Comparison of ENCODE assay signal across 26 mouse cellular contexts in genomic region chr6:97392912-97393311, GRCm38 (mm10).
DNase-seq lines count a peak whose midpoint lies in the region; ATAC-seq and TF ChIP-seq lines count a peak whose summit lies in the region.
"Had no signal": no experiment of that assay in that cellular context is flagged by ENCODE, and none has a peak within 500 bp of the region (broad histone marks: within the 10 kb centered on the region; RNA-seq: fewer than 3 reads in every experiment).

No protein-coding gene starts in this region.

- peaks cover 31% of the 10 kb centered on the region for H3K4me1 ChIP-seq in megakaryocyte, embryonic 14.5 days

- H3K27ac ChIP-seq in layer of hippocampus, adult 2 months, result peak overlapping the region; percentile 37; the same call in 1 of the 2 replicates
- H3K27ac ChIP-seq: embryonic facial prominence, embryonic 13.5 days; embryonic facial prominence, embryonic 15.5 days; forebrain, embryonic 10.5 days; forebrain, embryonic 12.5 days had no signal

- no peak for TF ChIP-seq CTCF in layer of hippocampus, adult 2 months (conservative IDR thresholded peaks at IDR 0.05)

- no peak overlapping the region for H3K4me3 ChIP-seq in layer of hippocampus, adult 2 months
- peak overlapping the region; percentile 3 for H3K4me3 ChIP-seq in megakaryocyte, embryonic 14.5 days (replicated peaks)
- H3K4me3 ChIP-seq: embryonic facial prominence, embryonic 13.5 days; embryonic facial prominence, embryonic 15.5 days; erythroblast, embryonic 14.5 days; forebrain, embryonic 10.5 days; forebrain, embryonic 12.5 days had no signal

- H3K36me3 ChIP-seq in megakaryocyte, embryonic 14.5 days (replicated peaks; ENCODE audit: low read length), result no peaks in the 10 kb centered on the region
- H3K36me3 ChIP-seq: embryonic facial prominence, embryonic 13.5 days; embryonic facial prominence, embryonic 15.5 days; forebrain, embryonic 10.5 days; forebrain, embryonic 12.5 days had no signal

- H3K9me3 ChIP-seq in megakaryocyte, embryonic 14.5 days, result no peaks in the 10 kb centered on the region
- H3K9me3 ChIP-seq: embryonic facial prominence, embryonic 13.5 days; embryonic facial prominence, embryonic 15.5 days; forebrain, embryonic 10.5 days; forebrain, embryonic 12.5 days had no signal

- DNase-seq in frontal cortex, postnatal 36 days (ENCODE audit: low spot score in 2 of 2), result no peak
- no peak for DNase-seq in layer of hippocampus, adult 2 months (ENCODE audit: low spot score in 2 of 2)
- DNase-seq in layer of hippocampus, adult 8-10 months (ENCODE audit: low spot score in 2 of 2), result no peak
- peak; percentile 11 for DNase-seq in 3T3-L1 (ENCODE audit: low read depth, low spot score)
- DNase-seq in T-cell, adult 2 months (ENCODE audit: low spot score), result no peak
- DNase-seq: adrenal gland, adult 8-10 months; adrenal gland, postnatal 14 days; adrenal gland, postnatal 36 days; cerebellum, adult 11 months; cerebellum, adult 18-20 months; cerebellum, adult 8-10 months; cerebellum, adult 9-11 months; cerebellum, postnatal 14 days; cerebellum, postnatal 36 days; embryo, embryonic 11 days had no signal

- peak; percentile 51 for ATAC-seq in frontal cortex, adult (ENCODE audit: low TSS enrichment)
- ATAC-seq in megakaryocyte, adult 5-6 weeks (ENCODE audit: poor library complexity, severe bottlenecking), result no peak
- ATAC-seq: activated CD4-positive, CD25-positive, alpha-beta regulatory T cell, adult 4 months; forebrain, embryonic 14.5 days; forebrain, embryonic 16.5 days had no signal

- H3K27me3 ChIP-seq in megakaryocyte, embryonic 14.5 days (replicated peaks), result no peaks in the 10 kb centered on the region
- H3K27me3 ChIP-seq: embryonic facial prominence, embryonic 13.5 days; embryonic facial prominence, embryonic 15.5 days; forebrain, embryonic 12.5 days had no signal
